Mouse (Mus musculus): ENCODE results near the gene Trmt1l.

The Trmt1l gene

DNA sequence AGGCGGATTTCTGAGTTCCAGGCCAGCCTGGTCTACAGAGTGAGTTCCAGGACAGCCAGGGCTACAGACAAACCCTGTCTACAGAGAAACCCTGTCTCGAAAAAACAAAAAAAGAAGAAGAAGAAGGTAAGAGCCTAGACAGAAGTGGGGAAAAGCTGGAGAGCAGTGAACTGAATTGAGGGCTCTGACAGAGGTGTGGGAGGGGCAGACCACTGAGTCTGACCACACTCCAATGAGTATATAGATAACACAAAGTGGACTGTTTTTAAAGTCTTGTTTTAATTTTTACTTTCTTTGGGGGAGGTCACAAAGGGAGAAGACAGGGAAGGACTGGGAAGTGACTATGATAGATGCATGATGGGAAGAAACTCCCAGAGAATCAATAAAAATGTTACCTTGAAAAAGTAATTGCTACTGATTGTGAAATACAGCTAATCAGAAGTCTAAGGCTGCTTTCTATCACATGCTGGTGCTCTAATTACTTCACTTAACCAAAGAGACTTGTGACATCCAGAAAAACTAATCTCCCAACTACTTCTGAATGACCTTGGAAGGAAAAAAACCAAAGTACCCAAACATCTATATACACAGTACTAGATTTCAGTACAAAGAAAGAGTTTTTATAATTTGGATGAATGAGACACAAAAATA lies 67.4 kb downstream of the Trmt1l start:
- DNase-seq = no peak

DNA sequence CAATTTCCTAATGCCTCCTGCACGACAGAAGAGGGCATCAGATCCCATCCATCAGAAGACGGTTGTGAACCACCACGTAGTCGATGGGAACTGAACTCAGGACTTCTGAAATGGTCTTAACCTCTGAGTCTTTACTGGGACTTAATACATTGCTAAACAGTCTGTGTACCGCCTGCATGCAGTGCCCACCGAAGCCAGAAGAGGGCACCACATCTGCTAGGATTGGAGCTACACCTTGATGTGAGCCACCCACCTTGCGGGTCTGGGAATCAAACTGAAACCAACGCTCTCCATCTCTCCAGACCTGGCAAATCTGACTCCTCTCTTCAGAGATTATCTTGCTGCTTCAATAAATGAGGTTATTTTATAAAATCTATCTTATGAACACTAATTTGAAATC lies 68.7 kb downstream of the Trmt1l start:
- peak; percentile 53 to 70 for DNase-seq

GRCm38 (mm10) chr1:151497942-151498341 lies 69.6 kb downstream of the Trmt1l start:
- DNase-seq = no peak

GRCm38 (mm10) chr1:151498381-151498780 lies 70.0 kb downstream of the Trmt1l start:
- no peak for DNase-seq

DNA sequence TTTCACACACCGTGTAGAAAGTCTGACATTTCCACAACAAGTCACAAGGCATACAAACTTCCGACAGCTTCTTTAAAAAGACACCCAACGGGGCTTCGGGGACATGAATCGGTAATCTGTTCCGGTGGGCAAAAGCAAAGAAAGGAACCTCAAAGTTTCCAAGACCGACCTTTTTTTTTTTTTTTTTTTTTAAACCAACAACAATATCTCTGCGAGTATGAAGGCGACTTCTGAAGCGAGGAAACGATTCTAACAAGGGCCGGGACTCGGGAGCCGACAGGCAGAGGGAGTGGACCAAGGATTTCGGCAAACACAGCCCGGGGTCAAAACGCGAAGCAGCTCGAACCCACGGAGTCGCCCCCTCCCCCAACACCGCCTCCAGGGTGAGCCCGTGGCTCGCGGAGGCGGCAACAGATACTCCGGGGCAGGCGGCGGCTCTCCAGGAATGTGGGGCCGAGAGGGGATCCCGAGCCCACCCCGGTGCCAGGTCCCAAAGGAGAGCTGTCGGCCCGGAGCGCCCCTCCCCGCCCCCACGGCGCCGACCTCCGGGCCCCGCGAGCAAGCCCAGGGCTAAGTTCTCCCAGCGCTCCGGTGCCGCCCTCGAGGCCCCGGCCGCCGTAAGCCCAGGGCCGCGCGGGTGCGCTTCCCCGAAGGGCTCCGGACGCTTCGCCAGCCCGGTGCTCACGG lies 71.6 kb downstream of the Trmt1l start:
- peak; percentile 67 to 74 for DNase-seq

DNA sequence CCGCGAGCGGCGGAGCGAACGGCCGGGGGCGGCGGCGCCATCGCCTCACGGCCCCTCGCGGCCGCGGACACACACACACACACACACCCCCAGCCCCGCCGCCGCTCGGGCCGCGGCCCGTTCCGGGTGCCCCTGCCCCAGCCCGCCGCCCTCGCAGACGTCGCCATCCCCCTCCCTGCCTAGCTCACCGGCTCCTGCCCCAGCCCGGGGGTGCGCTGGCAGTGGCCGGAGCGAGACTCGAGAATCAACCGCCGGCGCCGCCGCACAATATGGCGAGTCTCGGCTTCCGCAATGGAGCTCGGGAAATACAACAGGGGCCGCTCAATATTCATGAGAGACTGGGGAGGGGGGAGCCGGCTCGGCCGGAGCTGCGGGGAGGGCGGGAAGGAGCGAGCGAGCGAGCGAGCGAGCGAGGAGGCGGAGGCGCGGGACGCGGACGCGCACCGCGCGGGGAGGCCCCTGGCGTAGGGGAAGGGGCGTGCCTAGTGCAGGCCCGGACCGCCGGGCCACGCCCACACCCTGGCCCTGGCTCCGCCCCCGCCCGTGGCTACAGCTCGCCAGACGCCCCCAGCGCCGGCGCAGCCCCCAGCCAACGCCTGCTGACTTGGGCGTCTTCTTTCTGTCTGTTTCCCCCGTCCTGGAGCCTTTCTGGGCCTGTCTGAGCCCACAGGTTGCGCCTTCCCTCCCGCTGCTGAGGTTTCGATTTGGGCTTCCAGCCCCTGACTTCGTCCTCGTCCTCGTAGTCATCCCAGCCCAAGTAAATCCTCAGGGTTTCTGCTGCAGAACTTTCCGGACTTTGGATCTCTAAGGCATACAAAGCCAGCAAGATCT lies 72.4 kb downstream of the Trmt1l start, which contains the start of gene Rnf2:
Rnf2 (minus strand) TSS at position 425 of the 831 bp plus-strand sequence.
- peak; percentile 95 to 97 for DNase-seq

Measured in lung, postnatal 4 days (tissue).